Mouse (Mus musculus): ENCODE results near the gene Rpa2.

GRCm38 (mm10) chr4:132780288-132780687 is 12.2 kb downstream of the Rpa2 start:
- TF ChIP-seq CTCF (IDR thresholded peaks at IDR 0.05; ENCODE audit: low read depth) (0 out of 2 replicates have a peak, but pooled peaks have one; percentile 4), EP300 (IDR thresholded peaks at IDR 0.05; ENCODE audit: low read depth) (no peak)
